Mouse (Mus musculus) hindbrain, embryonic 16.5 days (tissue): ENCODE data around the gene Gm11020. TPM values are rescaled to one million over a fixed set of nuclear protein-coding genes. Genes with fewer than 3 reads are reported as not detected.

Experiments
- polyA plus RNA-seq: library from polyadenylated mRNA; unstranded; fragments of >200 nt; fragmentation: Nextera tagmentation; extraction: Ambion mirVana; gene quantifications from 2 replicates; pipeline ENCODE4 v1.2.1, GENCODE M21; 2015

Gm11020 gene
- polyA plus RNA-seq, 1 experiment from 2014 or later = not detected

Other genes with a start within 250 kb of the Gm11020 start
- 11.2 and 15.0 TPM in 2 replicates for gene Cdh5, start 219.9 kb upstream of the Gm11020 start, polyA plus RNA-seq
- gene Bean1, start 151.1 kb upstream of the Gm11020 start, polyA plus RNA-seq = 7.8 and 8.8 TPM in 2 replicates
- 49.0 and 50.3 TPM in 2 replicates for gene Tk2, start 73.0 kb upstream of the Gm11020 start, polyA plus RNA-seq
- gene Cklf, start 70.7 kb upstream of the Gm11020 start, polyA plus RNA-seq = 33.6 and 36.9 TPM in 2 replicates
- not detected in 2 replicates for gene Cmtm2a, start 28.4 kb upstream of the Gm11020 start, polyA plus RNA-seq
- gene Gm45711, start 11.5 kb upstream of the Gm11020 start, polyA plus RNA-seq = not detected in 2 replicates
- not detected in 2 replicates for gene Cmtm1, start 11.4 kb upstream of the Gm11020 start, polyA plus RNA-seq
- gene Cmtm2b, start 663 bp downstream of the Gm11020 start, polyA plus RNA-seq = not detected in 2 replicates
- 44.2 and 47.2 TPM in 2 replicates for gene Cmtm3, start 17.8 kb downstream of the Gm11020 start, polyA plus RNA-seq
- 3.0 TPM in 2 replicates for gene Cmtm4, start 74.2 kb downstream of the Gm11020 start, polyA plus RNA-seq
- 97.9 and 112 TPM in 2 replicates for gene Dync1li2, start 121.5 kb downstream of the Gm11020 start, polyA plus RNA-seq
- 0.70 and 0.90 TPM in 2 replicates for gene Terb1, start 188.3 kb downstream of the Gm11020 start, polyA plus RNA-seq
- gene Nae1, start 213.1 kb downstream of the Gm11020 start, polyA plus RNA-seq = 104 and 108 TPM in 2 replicates
- gene Car7, start 213.1 kb downstream of the Gm11020 start, polyA plus RNA-seq = 3.5 and 4.9 TPM in 2 replicates